Mouse (Mus musculus) forebrain, embryonic 12.5 days (tissue): ENCODE measurements around the gene Gcgr. TPM values are rescaled to one million over a fixed set of nuclear protein-coding genes. Genes with fewer than 3 reads are reported as not detected.

Source experiments
- ATAC-seq: fragments of 200-750 bp; cut with Nextera tagmentation; 2 replicates; pipeline ENCODE4 v1.8.0; 2017; ENCODE audit warnings: moderate TSS enrichment; ENCODE audit not compliant: low FRiP score
- H3K27ac ChIP-seq: fragments of 300-500 bp; sonication (generic); 2 replicates; pipeline ENCODE4 v1.5.1; 2016; ENCODE audit warnings: mild to moderate bottlenecking
- H3K27me3 ChIP-seq: fragments of 300-500 bp; sonication (generic); 2 replicates; pipeline ENCODE4 v1.6.1; 2016; ENCODE audit warnings: mild to moderate bottlenecking
- H3K36me3 ChIP-seq: fragments of 300-500 bp; sonication (generic); replicated peaks from 2 replicates; pipeline ENCODE4 v1.6.1; 2016; ENCODE audit warnings: mild to moderate bottlenecking
- H3K4me1 ChIP-seq: fragments of 300-500 bp; sonication (generic); 2 replicates; pipeline ENCODE4 v1.6.1; 2016
- H3K4me2 ChIP-seq: fragments of 300-500 bp; sonication (generic); 2 replicates; pipeline ENCODE4 v1.6.1; 2016; ENCODE audit warnings: mild to moderate bottlenecking, moderate library complexity
- H3K4me3 ChIP-seq: fragments of 300-500 bp; sonication (generic); replicated peaks from 2 replicates; pipeline ENCODE4 v1.5.1; 2016; ENCODE audit warnings: mild to moderate bottlenecking
- H3K9ac ChIP-seq: fragments of 300-500 bp; sonication (generic); 2 replicates; pipeline ENCODE4 v1.6.1; 2016; ENCODE audit warnings: mild to moderate bottlenecking
- H3K9me3 ChIP-seq: fragments of 300-500 bp; sonication (generic); 2 replicates; pipeline ENCODE4 v1.6.1; 2016
- WGBS: fragments of 180-500 bp; shearing (Covaris S2); methylation state at CpG from one replicate; pipeline ENCODE4 v1.1.7; 2016; 5-methylcytosine and 5-hydroxymethylcytosine counted together
- polyA plus RNA-seq: library from polyadenylated mRNA; unstranded; fragments of >200 nt; fragmentation: Nextera tagmentation; extraction: Ambion mirVana; gene quantifications from 2 replicates; pipeline ENCODE4 v1.2.1, GENCODE M21; 2016

Gcgr gene
- polyA plus RNA-seq, 1 experiment from 2014 or later, result 0.09 TPM

DNA sequence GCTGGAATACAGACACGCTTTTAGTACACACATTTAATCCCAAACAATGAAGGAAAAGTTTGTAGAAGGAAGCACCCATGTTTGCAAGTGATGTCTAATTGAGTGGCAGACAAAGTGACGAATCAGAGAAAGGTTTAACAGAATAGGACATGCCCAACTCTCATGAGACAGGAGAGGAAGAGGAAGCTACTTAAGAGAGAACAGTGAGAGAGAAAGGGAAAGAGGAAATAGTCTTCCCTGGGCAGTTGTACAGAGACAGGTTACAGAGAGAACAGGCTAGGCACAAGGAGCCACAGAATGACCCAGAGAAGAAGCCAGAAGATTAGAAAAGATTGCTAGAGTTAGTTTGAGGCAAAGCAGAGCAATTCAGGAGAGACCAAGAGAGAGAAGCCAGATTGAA is 4.5 kb upstream of the Gcgr start:
- peaks cover 36% of the 10 kb centered on the region for H3K27me3 ChIP-seq
- no peaks in the 10 kb centered on the region for H3K36me3 ChIP-seq
- no peak overlapping the region for H3K27ac ChIP-seq
- 81% methylated on average over 2 of the region's 2 CpGs for WGBS
- H3K4me2 ChIP-seq, result no peak overlapping the region
- no peak for ATAC-seq
- H3K9me3 ChIP-seq, result no peaks in the 10 kb centered on the region
- no peak overlapping the region for H3K9ac ChIP-seq
- no peak overlapping the region for H3K4me3 ChIP-seq
- peaks cover 8% of the 10 kb centered on the region for H3K4me1 ChIP-seq

- H3K9me3 ChIP-seq, result no peaks in the 10 kb centered on the region
- H3K4me1 ChIP-seq, result peaks cover 8% of the 10 kb centered on the region
- no peak for ATAC-seq
- no peak overlapping the region for H3K27ac ChIP-seq
- H3K27me3 ChIP-seq, result peaks cover 55% of the 10 kb centered on the region
- H3K36me3 ChIP-seq, result no peaks in the 10 kb centered on the region
- no peak overlapping the region for H3K4me2 ChIP-seq
- H3K4me3 ChIP-seq, result no peak overlapping the region
- 84% methylated on average over 9 of the region's 9 CpGs for WGBS
- no peak overlapping the region for H3K9ac ChIP-seq
These were observed 2.7 kb upstream of the Gcgr start for GRCm38 (mm10) chr11:120527690-120528354.

GRCm38 (mm10) chr11:120528903-120529302 is 1.6 kb upstream of the Gcgr start:
- no peak overlapping the region for H3K4me3 ChIP-seq
- H3K4me1 ChIP-seq, result peaks cover 8% of the 10 kb centered on the region
- no peaks in the 10 kb centered on the region for H3K9me3 ChIP-seq
- no peak overlapping the region for H3K9ac ChIP-seq
- no peak for ATAC-seq
- H3K27me3 ChIP-seq, result peaks cover 66% of the 10 kb centered on the region
- no peaks in the 10 kb centered on the region for H3K36me3 ChIP-seq
- 57% methylated on average over 4 of the region's 4 CpGs for WGBS
- H3K4me2 ChIP-seq, result no peak overlapping the region
- no peak overlapping the region for H3K27ac ChIP-seq

DNA sequence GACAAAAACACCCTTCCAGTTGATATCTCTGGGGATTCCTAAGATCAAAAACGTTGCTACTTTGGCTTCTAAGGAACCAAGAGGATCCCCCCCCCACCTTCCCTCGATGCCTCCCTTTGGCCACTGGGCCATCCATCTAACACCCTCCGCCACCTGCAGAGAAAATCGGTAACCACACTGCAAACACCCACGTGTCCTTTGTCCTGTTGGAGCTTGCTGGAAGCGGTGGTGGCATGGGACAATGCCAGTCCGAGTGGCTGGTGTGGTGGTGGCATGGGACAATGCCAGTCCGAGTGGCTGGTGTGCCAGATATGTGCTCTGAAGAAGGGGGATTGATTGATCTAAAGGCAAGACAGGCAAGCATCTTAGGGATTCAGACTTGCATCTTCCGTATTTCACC is 1.1 kb downstream of the Gcgr start:
- no peak overlapping the region for H3K4me3 ChIP-seq
- no peak overlapping the region for H3K9ac ChIP-seq
- H3K9me3 ChIP-seq, result no peaks in the 10 kb centered on the region
- 27% methylated on average over 9 of the region's 9 CpGs for WGBS
- peaks cover 80% of the 10 kb centered on the region for H3K27me3 ChIP-seq
- peaks cover 8% of the 10 kb centered on the region for H3K4me1 ChIP-seq
- H3K4me2 ChIP-seq, result no peak overlapping the region
- no peaks in the 10 kb centered on the region for H3K36me3 ChIP-seq
- no peak for ATAC-seq
- no peak overlapping the region for H3K27ac ChIP-seq

DNA sequence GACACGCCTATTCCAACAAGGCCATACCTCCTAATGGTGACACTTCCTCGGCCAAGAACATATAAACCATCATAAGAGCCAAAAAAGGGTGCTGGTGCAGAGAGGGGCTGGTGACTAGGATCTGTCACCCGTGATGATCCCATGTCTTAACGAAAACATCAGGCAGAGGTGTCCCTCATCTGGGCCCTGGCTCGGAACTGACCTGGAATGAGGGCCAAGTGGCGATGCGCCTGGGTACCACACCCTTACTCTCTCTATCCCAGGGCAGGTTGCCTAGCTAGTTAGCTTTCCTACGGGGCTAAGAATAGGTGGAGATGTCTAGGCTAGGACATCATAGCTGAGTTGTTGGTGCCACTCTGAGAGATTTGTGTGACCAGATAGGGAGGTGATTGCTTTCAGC is 3.6 kb downstream of the Gcgr start:
- H3K27ac ChIP-seq, result no peak overlapping the region
- WGBS, result 89% methylated on average over 8 of the region's 8 CpGs
- no peak overlapping the region for H3K4me3 ChIP-seq
- H3K36me3 ChIP-seq, result no peaks in the 10 kb centered on the region
- no peaks in the 10 kb centered on the region for H3K9me3 ChIP-seq
- H3K27me3 ChIP-seq, result peaks cover 63% of the 10 kb centered on the region
- ATAC-seq, result no peak
- no peak overlapping the region for H3K4me2 ChIP-seq
- H3K9ac ChIP-seq, result no peak overlapping the region
- peaks cover 16% of the 10 kb centered on the region for H3K4me1 ChIP-seq

DNA sequence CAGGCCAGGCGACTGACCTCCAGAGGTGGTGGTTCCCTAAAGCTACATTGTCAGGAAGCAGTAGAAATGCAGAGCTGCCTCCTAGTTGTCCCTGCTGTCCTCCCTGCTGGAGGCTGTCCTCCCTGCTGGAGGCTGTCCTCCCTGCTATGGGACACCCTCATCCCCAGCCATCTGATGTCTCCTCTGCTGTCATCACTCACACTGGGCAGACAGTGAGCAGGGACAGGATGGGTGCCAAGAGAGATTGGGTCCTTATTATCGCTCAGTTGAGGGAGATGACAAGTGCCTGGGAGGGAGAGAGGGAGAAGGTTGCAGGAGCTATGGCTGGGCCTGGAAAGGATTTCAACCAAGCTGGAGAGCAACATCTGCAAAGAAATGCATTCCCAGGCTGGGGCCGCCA is 4.6 kb downstream of the Gcgr start:
- H3K36me3 ChIP-seq, result no peaks in the 10 kb centered on the region
- H3K27ac ChIP-seq, result no peak overlapping the region
- H3K4me2 ChIP-seq, result no peak overlapping the region
- peaks cover 27% of the 10 kb centered on the region for H3K4me1 ChIP-seq
- no peaks in the 10 kb centered on the region for H3K9me3 ChIP-seq
- no peak overlapping the region for H3K4me3 ChIP-seq
- no peak overlapping the region for H3K9ac ChIP-seq
- 85% methylated on average over 3 of the region's 3 CpGs for WGBS
- ATAC-seq, result no peak
- peaks cover 53% of the 10 kb centered on the region for H3K27me3 ChIP-seq

- no peak overlapping the region for H3K4me3 ChIP-seq
- no peak overlapping the region for H3K4me2 ChIP-seq
- no peak overlapping the region for H3K27ac ChIP-seq
- WGBS, result 72% methylated on average over 3 of the region's 3 CpGs
- ATAC-seq, result no peak
- no peaks in the 10 kb centered on the region for H3K36me3 ChIP-seq
- no peaks in the 10 kb centered on the region for H3K9me3 ChIP-seq
- peaks cover 24% of the 10 kb centered on the region for H3K4me1 ChIP-seq
- peaks cover 46% of the 10 kb centered on the region for H3K27me3 ChIP-seq
- H3K9ac ChIP-seq, result no peak overlapping the region
These were observed 5.3 kb downstream of the Gcgr start for GRCm38 (mm10) chr11:120535804-120536203.

DNA sequence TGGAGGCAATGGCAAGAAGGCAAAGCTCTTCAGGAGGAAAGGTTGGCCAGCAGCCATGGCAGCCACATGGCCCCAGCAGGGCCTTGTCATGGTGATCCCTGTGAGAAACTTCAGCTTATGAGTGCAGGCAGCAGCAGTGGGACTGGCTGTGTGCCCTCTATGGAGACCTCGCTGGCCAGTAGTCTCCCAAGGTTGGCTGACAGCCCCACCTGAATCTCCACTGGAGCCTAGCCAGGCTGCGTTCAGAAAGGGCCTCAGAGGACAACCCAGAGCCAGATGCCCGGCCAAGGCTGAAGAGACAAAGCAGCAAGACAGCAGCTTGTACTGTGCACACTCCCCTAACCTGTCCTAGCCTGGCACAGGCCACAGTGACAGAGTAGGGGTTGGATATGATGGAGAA is 8.0 kb downstream of the Gcgr start:
- H3K27ac ChIP-seq, result 0 out of 2 replicates have a peak overlapping the region, but pooled peaks have one; percentile 46
- H3K9ac ChIP-seq, result peak overlapping the region; percentile 42; the same call in 1 of the 2 replicates
- 73% methylated on average over 3 of the region's 3 CpGs for WGBS

DNA sequence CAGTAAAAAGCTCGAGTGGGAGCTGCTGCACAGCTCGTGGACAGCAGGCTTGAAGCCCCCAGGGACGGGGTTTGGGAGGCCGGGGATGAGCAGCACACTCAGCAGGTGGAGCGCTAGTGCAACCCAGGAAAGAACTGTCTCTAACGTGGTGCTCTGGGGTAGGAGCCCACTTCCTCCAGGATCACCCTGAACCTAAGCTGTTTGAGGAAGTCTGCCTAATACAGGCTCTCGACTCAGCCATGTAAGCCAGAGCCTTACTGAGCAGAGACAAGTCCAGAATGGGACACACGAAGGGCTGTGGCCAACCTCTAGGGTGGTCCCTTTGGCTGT is 8.4 kb downstream of the Gcgr start:
- no peak for ATAC-seq
- H3K27me3 ChIP-seq, result peaks cover 15% of the 10 kb centered on the region
- H3K4me2 ChIP-seq, result peak overlapping the region; percentile 4; the same call in 1 of the 2 replicates
- H3K9me3 ChIP-seq, result no peaks in the 10 kb centered on the region
- H3K4me1 ChIP-seq, result peaks cover 21% of the 10 kb centered on the region
- H3K36me3 ChIP-seq, result peaks cover 26% of the 10 kb centered on the region
- 0 out of 2 replicates have a peak overlapping the region, but pooled peaks have one; percentile 46 for H3K27ac ChIP-seq
- 0 out of 2 replicates have a peak overlapping the region, but pooled peaks have one; percentile 42 for H3K9ac ChIP-seq
- no peak overlapping the region for H3K4me3 ChIP-seq
- 65% methylated on average over 8 of the region's 8 CpGs for WGBS

More for the DNA sequence above, 8.0 kb downstream of the Gcgr start:
- H3K4me2 ChIP-seq, result no peak overlapping the region
- no peaks in the 10 kb centered on the region for H3K9me3 ChIP-seq
- peaks cover 22% of the 10 kb centered on the region for H3K36me3 ChIP-seq
- no peak for ATAC-seq
- no peak overlapping the region for H3K4me3 ChIP-seq
- peaks cover 21% of the 10 kb centered on the region for H3K4me1 ChIP-seq
- peaks cover 19% of the 10 kb centered on the region for H3K27me3 ChIP-seq

GRCm38 (mm10) chr11:120539285-120540014 is 9.0 kb downstream of the Gcgr start:
- Histone ChIP-seq H3K27ac (peak overlapping the region; percentile 46; the same call in 1 of the 2 replicates), H3K4me2 (peak overlapping the region; percentile 4; the same call in 1 of the 2 replicates), H3K27me3 (peaks cover 10% of the 10 kb centered on the region), H3K36me3 (peaks cover 31% of the 10 kb centered on the region), H3K4me3 (no peak overlapping the region), H3K9me3 (no peaks in the 10 kb centered on the region), H3K4me1 (peaks cover 21% of the 10 kb centered on the region), H3K9ac (peak overlapping the region; percentile 42; the same call in 1 of the 2 replicates)
- peak; percentile 56 for ATAC-seq
- 19% methylated on average over 10 of the region's 10 CpGs for WGBS

GRCm38 (mm10) chr11:120541907-120542306 is 11.4 kb downstream of the Gcgr start:
- H3K27ac ChIP-seq, result no peak overlapping the region
- no peak overlapping the region for H3K4me3 ChIP-seq
- peaks cover 37% of the 10 kb centered on the region for H3K36me3 ChIP-seq
- ATAC-seq, result no peak
- H3K4me2 ChIP-seq, result no peak overlapping the region
- no peaks in the 10 kb centered on the region for H3K9me3 ChIP-seq
- H3K9ac ChIP-seq, result no peak overlapping the region
- H3K4me1 ChIP-seq, result peaks cover 21% of the 10 kb centered on the region
- WGBS, result 34% methylated on average over 4 of the region's 4 CpGs
- no peaks in the 10 kb centered on the region; the same call in 1 of the 2 replicates for H3K27me3 ChIP-seq

- WGBS, result 85% methylated on average over 6 of the region's 6 CpGs
- Histone ChIP-seq H3K9me3 (no peaks in the 10 kb centered on the region), H3K9ac (no peak overlapping the region), H3K36me3 (peaks cover 37% of the 10 kb centered on the region), H3K27me3 (no peaks in the 10 kb centered on the region; the same call in 1 of the 2 replicates), H3K27ac (no peak overlapping the region), H3K4me2 (no peak overlapping the region), H3K4me3 (no peak overlapping the region), H3K4me1 (peaks cover 23% of the 10 kb centered on the region)
- ATAC-seq, result no peak
These were observed 11.9 kb downstream of the Gcgr start for GRCm38 (mm10) chr11:120542376-120542775.
